Mouse (Mus musculus) macrophage (primary cell): ENCODE measurements around the gene Pitpnm2. TPM values are rescaled to one million over a fixed set of nuclear protein-coding genes. Genes with fewer than 3 reads are reported as not detected.

Experiments
- H3K27ac ChIP-seq: fragments of 350-480 bp; formaldehyde crosslinking; 2 replicates; pipeline ENCODE4 v1.9.0; 2021
- H3K36me3 ChIP-seq: fragments of 350-480 bp; formaldehyde crosslinking; 2 replicates; pipeline ENCODE4 v1.9.0; 2021; ENCODE audit errors: inconsistent target
- H3K4me3 ChIP-seq: fragments of 350-480 bp; formaldehyde crosslinking; 2 replicates; pipeline ENCODE4 v1.9.0; 2021; ENCODE audit errors: inconsistent target
- H3K79me2 ChIP-seq: fragments of 350-480 bp; formaldehyde crosslinking; 2 replicates; pipeline ENCODE4 v1.9.0; 2021; ENCODE audit errors: inconsistent target
- WGBS: methylation state at CpG from one replicate; pipeline ENCODE4 v1.1.7; 2026; ENCODE audit warnings: inconsistent platforms; ENCODE audit not compliant: missing documents; 5-methylcytosine and 5-hydroxymethylcytosine counted together
- polyA plus RNA-seq: library from polyadenylated mRNA; stranded (reverse); fragments of 250-400 nt; gene quantifications from 3 replicates; pipeline ENCODE4 v1.2.4, GENCODE M21; 2018; ENCODE audit warnings: inconsistent platforms

Gene Pitpnm2
- polyA plus RNA-seq, 1 experiment from 2014 or later, result 1.9 TPM

DNA sequence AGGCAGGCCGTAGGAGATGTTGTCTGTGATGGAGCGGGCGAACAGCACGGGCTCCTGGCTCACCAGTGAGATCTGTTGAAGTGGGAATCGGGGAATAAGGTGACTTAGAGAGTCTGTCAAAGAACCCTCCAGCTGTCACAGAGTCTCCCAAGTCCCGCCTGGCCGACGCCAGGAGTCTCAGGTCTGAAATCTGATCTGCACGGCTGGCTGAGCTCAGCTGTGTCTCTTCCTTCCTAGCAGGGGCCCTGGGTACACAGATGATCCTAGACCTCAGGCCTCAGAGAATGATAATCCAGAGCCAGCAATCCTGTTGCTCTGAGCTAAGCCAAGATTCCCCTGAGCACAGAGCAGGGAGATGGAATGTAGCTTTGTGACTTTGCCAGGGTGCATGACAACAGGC is 175.9 kb downstream of the Pitpnm2 start:
- 94% methylated on average over 8 of the region's 9 CpGs for WGBS
- no peaks in the 10 kb centered on the region for H3K79me2 ChIP-seq
- no peaks in the 10 kb centered on the region for H3K36me3 ChIP-seq
- no peak overlapping the region for H3K27ac ChIP-seq
- H3K4me3 ChIP-seq, result no peak overlapping the region

DNA sequence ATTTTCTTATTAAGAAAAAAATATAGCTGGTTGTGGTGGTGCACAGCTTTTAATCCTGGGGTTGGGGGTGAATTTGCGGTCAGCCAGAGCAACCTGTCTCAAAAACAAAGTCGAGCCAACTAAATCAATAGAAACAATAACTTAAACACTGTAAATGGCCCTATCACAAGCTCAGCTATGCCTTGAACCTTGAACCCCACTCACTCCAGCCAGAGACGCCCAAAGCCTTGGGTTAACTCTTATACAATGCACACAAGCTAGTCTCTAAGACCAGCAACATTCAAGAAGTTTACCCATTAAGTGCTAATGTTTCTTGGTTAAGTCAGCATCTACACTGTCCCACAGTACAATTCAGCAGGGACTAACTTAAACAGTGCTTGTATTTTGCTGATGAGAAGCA is 179.9 kb downstream of the Pitpnm2 start:
- Histone ChIP-seq H3K79me2 (no peaks in the 10 kb centered on the region), H3K27ac (no peak overlapping the region), H3K4me3 (no peak overlapping the region), H3K36me3 (no peaks in the 10 kb centered on the region)
- 90% methylated on average over 3 of the region's 3 CpGs for WGBS

Other genes starting within 250 kb of the Pitpnm2 start
- 13.1 to 27.6 TPM (median 22.7 TPM) in 3 replicates for gene Vps37b, start 217.5 kb downstream of the Pitpnm2 start, polyA plus RNA-seq
- gene Abcb9, start 154.0 kb downstream of the Pitpnm2 start, polyA plus RNA-seq, result 1.6 to 2.1 TPM (median 1.6 TPM) in 3 replicates
- 4.3 to 17.5 TPM (median 13.1 TPM) in 3 replicates for gene Ogfod2, start 137.5 kb downstream of the Pitpnm2 start, polyA plus RNA-seq
- 37.6 to 60.2 TPM (median 56.1 TPM) in 3 replicates for gene Arl6ip4, start 133.7 kb downstream of the Pitpnm2 start, polyA plus RNA-seq
- 1.4 to 2.4 TPM (median 2.1 TPM) in 3 replicates for gene Mphosph9, start 78.2 kb upstream of the Pitpnm2 start, polyA plus RNA-seq
- gene 2810006K23Rik, start 78.3 kb upstream of the Pitpnm2 start, polyA plus RNA-seq, result 10.0 to 15.0 TPM (median 13.1 TPM) in 3 replicates
- 42.3 to 77.9 TPM (median 75.7 TPM) in 3 replicates for gene Cdk2ap1, start 113.3 kb upstream of the Pitpnm2 start, polyA plus RNA-seq
- gene Sbno1, start 176.2 kb upstream of the Pitpnm2 start, polyA plus RNA-seq, result 29.7 to 66.6 TPM (median 32.9 TPM) in 3 replicates
- 41.0 to 134 TPM (median 67.4 TPM) in 3 replicates for gene Kmt5a, start 190.2 kb upstream of the Pitpnm2 start, polyA plus RNA-seq
- gene Rilpl2, start 228.6 kb upstream of the Pitpnm2 start, polyA plus RNA-seq, result 47.7 to 134 TPM (median 74.0 TPM) in 3 replicates
- 30.6 to 47.7 TPM (median 30.7 TPM) in 3 replicates for gene Snrnp35, start 233.4 kb upstream of the Pitpnm2 start, polyA plus RNA-seq